Comparison of ENCODE assay signal across 10 mouse cellular contexts in genomic region chr6:145861462-145862227, GRCm38 (mm10). TPM values are rescaled to one million over a fixed set of nuclear protein-coding genes. Genes with fewer than 3 reads are reported as not detected.
A peak's percentile ranks its signal among the peaks of the same experiment; 100 is the strongest.
DNase-seq lines count a peak whose midpoint lies in the region; ATAC-seq and TF ChIP-seq lines count a peak whose summit lies in the region.
"Had no signal": no experiment of that assay in that cellular context is flagged by ENCODE, and none has a peak within 500 bp of the region (broad histone marks: within the 10 kb centered on the region; RNA-seq: fewer than 3 reads in every experiment).

No protein-coding gene starts in this region.

- ATAC-seq in heart, embryonic 13.5 days (ENCODE audit: extremely low read depth, insufficient number of reproducible peaks, low FRiP score, low TSS enrichment), result no peak
- no peak for ATAC-seq in heart, embryonic 16.5 days (replicated peaks; ENCODE audit: extremely low read depth, insufficient read depth, low FRiP score)
- ATAC-seq in midbrain, embryonic 15.5 days (replicated peaks), result no peak
- ATAC-seq in liver, embryonic 11.5 days (replicated peaks; ENCODE audit: low FRiP score), result no peak

- no peak for TF ChIP-seq CTCF in cortical plate, adult 2 months (IDR thresholded peaks at IDR 0.05; ENCODE audit: extremely low read depth, insufficient read depth, low read length)

- no peak overlapping the region for H3K27ac ChIP-seq in heart, embryonic 13.5 days (replicated peaks)
- no peak overlapping the region for H3K27ac ChIP-seq in cortical plate, adult 2 months (ENCODE audit: insufficient read depth, low read length)
- no peak overlapping the region for H3K27ac ChIP-seq in heart, embryonic 16.5 days (ENCODE audit: low read length)
- H3K27ac ChIP-seq in midbrain, embryonic 15.5 days, result no peak overlapping the region
- no peak overlapping the region for H3K27ac ChIP-seq in liver, embryonic 11.5 days (ENCODE audit: low read depth, low read length)
- H3K27ac ChIP-seq: liver, embryonic 13.5 days had no signal

- 69% methylated on average over 9 of the region's 9 CpGs for WGBS in heart, embryonic 13.5 days
- 70% methylated on average over 9 of the region's 9 CpGs for WGBS in heart, embryonic 16.5 days
- WGBS in midbrain, embryonic 15.5 days, result 68% methylated on average over 9 of the region's 9 CpGs
- 77% methylated on average over 9 of the region's 9 CpGs for WGBS in liver, embryonic 11.5 days

- DNase-seq in heart, adult 18-20 months, result no peak
- no peak for DNase-seq in B cell, adult 2 months
- no peak for DNase-seq in liver, embryonic 11.5 days (ENCODE audit: low spot score)
- DNase-seq in spleen, postnatal 36 days (ENCODE audit: low spot score in 2 of 2), result no peak
- DNase-seq: liver, embryonic 13.5 days; thymus, adult 18-20 months had no signal

- no peaks in the 10 kb centered on the region for H3K9me3 ChIP-seq in heart, embryonic 13.5 days
- no peaks in the 10 kb centered on the region for H3K9me3 ChIP-seq in heart, embryonic 16.5 days (replicated peaks; ENCODE audit: control insufficient read depth, low read length)
- H3K9me3 ChIP-seq in midbrain, embryonic 15.5 days, result no peaks in the 10 kb centered on the region
- no peaks in the 10 kb centered on the region for H3K9me3 ChIP-seq in liver, embryonic 11.5 days (ENCODE audit: control insufficient read depth, low read length)
- H3K9me3 ChIP-seq: liver, embryonic 13.5 days had no signal

- H3K4me2 ChIP-seq in heart, embryonic 13.5 days, result peak overlapping the region; percentile 95
- H3K4me2 ChIP-seq in heart, embryonic 16.5 days (ENCODE audit: low read depth, low read length), result peak overlapping the region; percentile 99
- H3K4me2 ChIP-seq in midbrain, embryonic 15.5 days, result peak overlapping the region; percentile 99
- no peak overlapping the region for H3K4me2 ChIP-seq in liver, embryonic 11.5 days

- peaks cover 11% of the 10 kb centered on the region; the same call in 1 of the 2 replicates for H3K36me3 ChIP-seq in heart, embryonic 13.5 days
- H3K36me3 ChIP-seq in heart, embryonic 16.5 days (ENCODE audit: control insufficient read depth, insufficient read depth), result no peaks in the 10 kb centered on the region
- no peaks in the 10 kb centered on the region for H3K36me3 ChIP-seq in midbrain, embryonic 15.5 days (replicated peaks)
- no peaks in the 10 kb centered on the region for H3K36me3 ChIP-seq in liver, embryonic 11.5 days (ENCODE audit: control insufficient read depth, insufficient read depth, low read length)
- H3K36me3 ChIP-seq: liver, embryonic 13.5 days had no signal

- peaks cover 28% of the 10 kb centered on the region for H3K4me1 ChIP-seq in heart, embryonic 13.5 days
- peaks cover 4% of the 10 kb centered on the region; the same call in 1 of the 2 replicates for H3K4me1 ChIP-seq in cortical plate, adult 2 months (ENCODE audit: control insufficient read depth, insufficient read depth, low read length)
- peaks cover 16% of the 10 kb centered on the region for H3K4me1 ChIP-seq in heart, embryonic 16.5 days (ENCODE audit: control insufficient read depth, insufficient read depth, low read length)
- H3K4me1 ChIP-seq in midbrain, embryonic 15.5 days, result peaks cover 43% of the 10 kb centered on the region
- peaks cover 6% of the 10 kb centered on the region for H3K4me1 ChIP-seq in liver, embryonic 11.5 days (replicated peaks; ENCODE audit: control insufficient read depth, insufficient read depth, low read length)

- H3K9ac ChIP-seq in heart, embryonic 13.5 days, result peak overlapping the region; percentile 89
- H3K9ac ChIP-seq in heart, embryonic 16.5 days (ENCODE audit: low read length), result peak overlapping the region; percentile 46; the same call in 1 of the 2 replicates
- no peak overlapping the region for H3K9ac ChIP-seq in midbrain, embryonic 15.5 days
- H3K9ac ChIP-seq in liver, embryonic 11.5 days (ENCODE audit: low read depth, low read length), result no peak overlapping the region
- H3K9ac ChIP-seq: liver, embryonic 13.5 days had no signal

- peaks cover 33% of the 10 kb centered on the region for H3K27me3 ChIP-seq in heart, embryonic 13.5 days (replicated peaks)
- H3K27me3 ChIP-seq in heart, embryonic 16.5 days (ENCODE audit: control insufficient read depth, insufficient read depth, low read length), result peaks cover 12% of the 10 kb centered on the region
- peaks cover 21% of the 10 kb centered on the region; the same call in 1 of the 2 replicates for H3K27me3 ChIP-seq in midbrain, embryonic 15.5 days (replicated peaks)
- peaks cover 50% of the 10 kb centered on the region for H3K27me3 ChIP-seq in liver, embryonic 11.5 days (replicated peaks; ENCODE audit: control insufficient read depth, insufficient read depth, low read length)

- H3K4me3 ChIP-seq in heart, embryonic 13.5 days, result peak overlapping the region; percentile 76
- peak overlapping the region; percentile 62 for H3K4me3 ChIP-seq in cortical plate, adult 2 months (ENCODE audit: insufficient read depth, low read length)
- peak overlapping the region; percentile 80 for H3K4me3 ChIP-seq in heart, embryonic 16.5 days (ENCODE audit: low read length)
- peak overlapping the region; percentile 58 for H3K4me3 ChIP-seq in midbrain, embryonic 15.5 days
- no peak overlapping the region for H3K4me3 ChIP-seq in liver, embryonic 11.5 days (ENCODE audit: low read depth, low read length)

- TF ChIP-seq POLR2A in cortical plate, adult 2 months (IDR thresholded peaks at IDR 0.05; ENCODE audit: extremely low read depth, insufficient read depth, low read length), result no peak

RNA-seq across cellular contexts. Expression of gene Bhlhe41, which starts 3.7 kb away (rescaled TPM):
- polyA plus RNA-seq in heart, embryonic 13.5 days (2015; fragmentation: Nextera tagmentation; extraction: Ambion mirVana), result 4.9 and 6.6 TPM in 2 replicates
- total RNA-seq in heart, adult 18-20 months (2021), result 10 to 100 TPM; 11.4 to 15.8 TPM
- polyA plus RNA-seq in cortical plate, adult 2 months (2012; rRNA removed), result 23.5 and 26.2 TPM in 2 replicates
- 5.9 and 6.1 TPM in 2 replicates for polyA plus RNA-seq in heart, embryonic 16.5 days (2015; fragmentation: Nextera tagmentation; extraction: Ambion mirVana)
- polyA plus RNA-seq in midbrain, embryonic 15.5 days (2015; fragmentation: Nextera tagmentation; extraction: Ambion mirVana), result 6.5 and 8.2 TPM in 2 replicates
- polyA plus RNA-seq in liver, embryonic 11.5 days (2014; fragmentation: Nextera tagmentation; extraction: Ambion mirVana), result 0.34 and 0.45 TPM in 2 replicates

Comparison
In these comparisons a context has a peak if more than half of its experiments do, and no peak if none do; other contexts are left out.
1. H3K9ac ChIP-seq: peak in heart, embryonic 13.5 days (single experiment) and heart, embryonic 16.5 days (single experiment); none in midbrain, embryonic 15.5 days (single experiment) and liver, embryonic 11.5 days (single experiment).